Mouse (Mus musculus): Measurements from ENCODE around the gene Celf1.

DNA sequence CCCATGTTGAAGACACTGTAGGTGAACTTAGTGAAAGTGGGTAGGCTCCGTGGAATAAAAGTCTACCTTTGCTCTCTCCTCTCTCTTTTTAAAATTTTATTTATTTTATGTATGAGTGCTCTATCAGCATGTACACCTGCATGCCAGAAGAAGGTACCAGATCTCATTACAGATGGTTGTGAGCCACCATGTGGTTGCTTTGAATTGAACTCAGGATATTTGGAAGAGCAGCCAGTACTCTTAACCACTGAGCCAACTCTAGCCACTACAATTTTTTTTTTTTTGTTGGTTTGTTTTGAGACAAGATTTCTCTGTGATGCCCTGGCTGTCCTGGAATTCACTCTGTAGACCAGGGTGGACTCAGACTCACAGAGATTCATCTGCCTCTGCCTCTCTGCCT lies 23.1 kb downstream of the Celf1 start:
- TF ChIP-seq EP300 (IDR thresholded peaks at IDR 0.05; ENCODE audit: low read length) (no peak), CTCF (conservative IDR thresholded peaks at IDR 0.05 in 1 of 2, IDR thresholded peaks at IDR 0.05 in 1 of 2; ENCODE audit: low read depth in 2 of 2, low read length in 2 of 2) (no peak), POLR2A (IDR thresholded peaks at IDR 0.05; ENCODE audit: low read depth, low read length) (no peak), MAZ (IDR thresholded peaks at IDR 0.05; ENCODE audit: low read depth, low read length) (no peak), POLR2AphosphoS2 (IDR thresholded peaks at IDR 0.05; ENCODE audit: low read depth, low read length) (no peak), MAFK (IDR thresholded peaks at IDR 0.05; ENCODE audit: insufficient replicate concordance, low read length) (no peak), MYC (IDR thresholded peaks at IDR 0.05; ENCODE audit: low read depth, low read length) (no peak), USF1 (IDR thresholded peaks at IDR 0.05; ENCODE audit: low read depth, low read length) (no peak), ETS1 (conservative IDR thresholded peaks at IDR 0.05; ENCODE audit: low read depth, low read length) (no peak), MEF2A (IDR thresholded peaks at IDR 0.05; ENCODE audit: borderline replicate concordance, low read depth, low read length) (no peak), E2F4 (IDR thresholded peaks at IDR 0.05; ENCODE audit: insufficient replicate concordance, low read depth, low read length) (no peak), USF2 (conservative IDR thresholded peaks at IDR 0.05; ENCODE audit: low read depth, low read length) (no peak), PAX5 (IDR thresholded peaks at IDR 0.05; ENCODE audit: low read length) (no peak)
